Mouse (Mus musculus): Measurements from ENCODE around the gene Tm6sf1.

The Tm6sf1 gene

DNA sequence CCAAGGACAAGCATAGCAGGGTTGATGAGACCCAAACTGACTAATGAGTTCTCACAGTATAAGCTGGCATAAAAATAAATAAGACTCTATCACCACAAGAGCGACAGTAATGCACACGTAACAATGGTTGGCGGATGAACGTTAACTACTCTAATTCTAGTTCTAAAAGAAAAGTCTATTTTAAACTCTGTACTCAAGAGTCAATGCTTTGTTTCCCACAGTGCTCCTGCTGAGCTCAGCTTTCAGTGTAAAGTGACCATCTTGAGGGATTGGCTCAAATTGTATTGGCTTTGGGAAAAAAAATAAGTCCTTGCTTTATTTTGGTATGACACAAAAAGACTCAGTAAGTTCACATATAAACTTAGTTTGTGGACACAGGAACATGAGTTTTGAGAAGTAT lies 26.3 kb downstream of the Tm6sf1 start:
- no peak for DNase-seq (ENCODE audit: low spot score in 2 of 2)

DNA sequence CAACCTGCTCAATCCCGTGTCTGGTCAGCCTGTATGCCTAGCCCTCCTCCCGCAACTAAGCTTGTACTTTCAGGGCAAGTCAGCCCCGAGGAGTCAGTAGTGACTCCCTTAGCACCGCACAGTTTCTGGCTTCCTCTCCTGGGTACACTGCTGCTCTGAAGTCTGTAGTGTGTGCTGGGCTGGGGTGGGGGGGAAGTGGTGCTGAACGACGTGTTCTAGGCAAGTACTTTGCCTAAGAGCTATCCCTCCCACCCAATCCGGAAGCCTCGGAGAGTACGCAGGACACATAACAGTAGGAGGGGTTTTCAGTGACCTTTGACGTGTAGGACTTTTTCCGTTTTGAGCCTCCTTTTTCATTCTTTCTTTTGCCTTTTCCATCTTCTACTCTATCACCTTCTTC lies 40.6 kb downstream of the Tm6sf1 start:
- DNase-seq (ENCODE audit: low spot score in 2 of 2): no peak

DNA sequence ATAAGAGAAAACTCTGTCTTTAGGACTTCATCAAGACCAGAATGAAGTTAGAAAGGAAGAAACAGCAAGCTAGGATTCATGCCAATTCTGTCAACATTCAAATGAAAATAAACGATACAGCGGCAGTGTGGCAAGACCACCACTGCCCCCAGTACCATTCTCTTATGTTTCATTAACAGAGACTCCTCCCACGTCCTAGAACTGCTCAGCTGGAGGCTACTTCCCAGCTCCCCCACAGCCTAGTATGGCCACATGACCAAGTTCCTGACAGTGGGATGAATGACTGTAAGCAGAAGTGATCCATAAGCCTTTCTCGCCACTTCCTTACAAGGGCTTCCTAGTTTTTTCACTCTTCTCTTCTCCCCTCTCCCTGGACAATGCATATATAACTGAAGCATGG lies 45.3 kb downstream of the Tm6sf1 start:
- DNase-seq (ENCODE audit: low spot score in 2 of 2): no peak

DNA sequence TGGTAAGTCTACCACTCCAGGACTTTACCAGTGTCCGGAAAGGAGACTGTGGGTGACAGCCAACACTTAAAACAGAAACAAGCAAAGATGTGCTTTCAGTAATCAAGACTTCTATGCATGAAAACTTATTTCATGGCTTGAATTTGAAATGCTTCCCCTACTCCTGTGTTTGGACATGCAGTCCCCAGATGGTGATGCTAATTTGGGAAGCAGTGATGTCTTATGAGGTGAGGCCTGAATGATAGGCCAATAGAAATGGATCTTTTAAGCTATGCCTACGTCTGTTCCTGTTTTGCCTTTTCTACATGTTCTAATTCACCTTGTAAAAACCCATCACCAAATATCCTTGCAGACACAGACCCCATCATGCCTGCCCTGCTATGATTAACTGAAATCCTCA lies 46.1 kb downstream of the Tm6sf1 start:
- DNase-seq (ENCODE audit: low spot score in 2 of 2): no peak

DNA sequence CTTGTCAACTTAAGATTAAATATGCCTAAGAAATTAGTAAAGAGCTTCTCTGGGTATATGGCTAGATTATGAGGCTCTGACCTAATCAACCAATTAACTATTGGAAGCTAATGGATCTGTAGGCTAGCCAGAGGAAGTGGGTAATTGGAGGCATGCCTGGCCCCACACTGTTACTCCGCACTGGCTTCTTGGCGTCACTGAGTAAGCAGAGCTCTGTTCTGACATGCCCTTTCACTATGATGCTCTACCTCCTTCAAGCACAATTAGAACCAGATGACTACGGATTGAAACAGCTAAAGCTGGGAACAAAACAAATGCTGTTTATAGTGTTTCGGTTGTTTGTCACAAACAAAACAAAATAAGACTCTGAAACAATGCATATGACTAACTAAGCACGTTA lies 59.5 kb downstream of the Tm6sf1 start:
- DNase-seq (ENCODE audit: low spot score in 2 of 2): no peak

DNA sequence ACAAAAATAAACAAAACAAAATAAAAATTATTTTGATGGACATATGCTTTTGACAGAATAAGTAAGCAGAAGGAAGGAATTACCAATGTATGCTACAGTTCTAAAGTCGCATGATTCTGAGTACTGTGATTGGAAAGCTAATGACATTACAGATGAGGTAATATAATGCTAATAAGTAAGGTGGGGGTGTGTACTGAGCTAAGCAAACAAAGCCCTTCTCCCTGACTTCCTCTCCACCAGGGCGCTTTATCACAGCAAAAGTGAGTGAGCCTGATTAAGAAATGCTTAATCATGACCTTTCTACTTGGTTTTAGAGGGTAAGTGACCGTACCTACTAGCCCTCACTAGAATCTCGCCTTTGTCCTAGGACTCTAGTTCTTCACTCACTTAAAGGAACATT lies 61.5 kb downstream of the Tm6sf1 start:
- DNase-seq (ENCODE audit: low spot score in 2 of 2): no peak

DNA sequence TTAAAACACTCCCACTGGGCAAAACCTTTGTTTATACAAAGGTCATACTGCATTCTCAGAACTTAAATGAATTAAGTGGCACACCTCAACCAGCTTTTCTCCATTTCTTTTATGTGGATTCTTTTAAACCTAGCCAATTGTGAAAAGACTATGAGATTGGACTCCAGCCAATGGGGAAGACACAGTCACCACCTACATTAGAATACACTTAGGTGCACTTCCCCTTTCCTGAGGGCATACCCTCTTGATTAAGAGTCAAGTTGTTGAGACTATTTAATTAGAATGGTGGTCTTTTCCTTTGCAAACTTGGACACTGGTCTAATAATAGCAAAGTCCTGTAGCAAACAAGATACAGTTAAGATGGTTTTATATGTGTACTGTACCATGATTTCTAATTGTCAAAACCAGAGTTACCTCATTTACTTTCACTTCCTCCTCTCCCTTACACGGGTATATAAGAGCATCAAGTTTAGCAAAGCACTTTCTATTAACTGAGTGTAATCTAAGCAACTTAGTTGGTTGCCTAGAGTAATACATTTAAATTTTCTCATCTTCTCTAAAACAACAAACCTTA lies 62.7 kb downstream of the Tm6sf1 start:
- no peak for DNase-seq (ENCODE audit: low spot score in 2 of 2)

DNA sequence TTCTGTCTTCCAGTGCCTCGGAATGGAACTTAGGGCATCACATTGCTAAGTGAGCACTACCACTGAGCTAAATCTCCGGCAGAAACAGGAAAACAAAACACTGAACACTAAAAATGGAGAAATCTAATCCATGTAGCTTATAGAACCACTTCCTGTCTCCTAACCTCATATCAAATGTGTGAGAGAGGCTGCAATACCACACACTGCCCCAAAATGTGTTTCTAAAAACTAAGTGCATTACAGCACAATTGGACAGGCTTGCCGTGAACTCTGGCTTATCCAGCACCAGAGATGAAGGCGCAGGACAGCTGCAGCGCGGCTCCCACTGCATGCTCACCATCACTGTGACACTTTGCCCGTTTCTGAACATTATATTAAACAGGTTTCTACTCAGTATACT lies 70.2 kb downstream of the Tm6sf1 start:
- DNase-seq (ENCODE audit: low spot score in 2 of 2): no peak

DNA sequence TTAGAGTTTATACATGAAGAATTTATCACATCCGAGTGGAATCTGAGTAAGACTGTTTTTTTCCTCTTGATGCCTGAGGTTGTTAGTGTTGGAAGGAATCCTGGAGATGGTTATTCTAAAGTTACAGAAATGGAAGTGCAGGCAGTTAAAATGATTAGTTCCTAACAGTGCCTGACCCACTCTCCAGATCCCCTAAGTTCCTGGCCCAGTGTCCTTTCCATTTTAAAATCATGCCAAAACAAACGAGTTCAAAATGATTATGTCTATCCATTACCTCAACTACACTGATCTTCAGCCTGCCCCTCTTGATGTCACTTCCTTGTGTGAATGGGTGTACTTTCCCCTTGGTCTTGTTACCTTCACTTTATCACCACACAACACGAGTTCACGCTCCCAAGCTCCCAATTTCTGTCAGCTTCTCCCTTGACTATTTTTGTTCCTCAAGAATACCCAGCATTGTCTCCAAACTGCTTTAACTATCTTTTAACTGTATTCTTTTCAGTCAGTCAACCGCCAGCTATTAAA lies 73.8 kb downstream of the Tm6sf1 start:
- no peak for DNase-seq (ENCODE audit: low spot score in 2 of 2)

DNA sequence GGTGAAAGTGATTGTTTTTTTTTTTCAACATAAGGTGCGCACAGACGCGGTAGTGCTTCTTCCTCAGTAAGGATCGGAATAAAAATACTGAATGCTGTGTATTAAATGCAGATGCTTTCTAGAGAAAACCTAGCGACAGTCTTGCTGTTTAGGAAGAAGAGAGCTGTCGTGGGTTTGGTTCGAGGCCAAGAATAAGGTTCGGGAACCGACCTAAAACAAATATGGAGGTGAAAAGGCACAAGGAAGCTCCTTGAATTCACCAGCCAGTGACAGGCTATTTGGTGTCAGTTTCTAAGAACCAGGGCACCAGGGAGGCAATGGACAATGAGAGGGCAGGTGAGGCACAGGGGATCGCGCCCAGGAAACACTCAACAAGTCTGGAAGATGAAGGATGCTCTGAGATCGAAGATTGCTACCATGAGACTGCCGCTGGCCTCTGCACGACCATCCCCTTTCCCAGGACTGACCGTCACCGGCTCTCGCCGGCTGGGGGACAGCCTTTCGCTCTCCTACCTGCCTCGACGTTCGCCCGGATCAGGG lies 74.3 kb downstream of the Tm6sf1 start:
- no peak for DNase-seq (ENCODE audit: low spot score in 2 of 2)

DNA sequence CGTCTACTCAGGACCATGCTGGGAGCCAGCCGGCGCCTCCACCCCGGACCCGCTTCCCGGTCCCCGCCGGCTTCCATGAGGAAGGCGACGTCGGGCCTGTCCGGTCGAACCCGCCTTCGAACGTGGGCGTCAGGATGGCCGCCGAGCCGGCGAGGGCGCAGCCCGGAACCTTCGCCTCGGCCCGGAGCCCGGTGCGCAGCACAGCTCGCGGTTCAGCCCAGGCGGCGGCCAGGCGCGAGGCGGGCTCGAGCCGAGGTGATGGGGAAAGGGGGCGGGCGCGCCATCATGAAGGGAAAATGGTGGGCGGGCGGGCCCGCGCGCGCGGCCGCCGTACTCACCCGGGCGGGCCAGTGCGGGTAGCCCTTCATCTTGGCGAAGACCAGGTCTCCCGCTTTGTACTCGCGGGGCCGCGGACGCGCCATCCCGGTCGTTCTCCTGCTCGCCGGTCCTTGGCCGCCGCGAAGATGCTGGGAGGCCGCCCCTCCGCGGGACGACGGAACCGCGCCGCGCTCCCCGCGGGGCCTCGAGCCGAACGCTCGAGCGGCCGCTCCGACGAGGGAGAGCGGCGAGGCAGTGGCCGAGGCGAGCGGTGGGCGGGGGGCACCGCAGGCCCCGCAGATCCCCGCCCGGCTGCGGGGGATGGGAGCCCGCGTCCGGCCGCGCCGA lies 74.9 kb downstream of the Tm6sf1 start:
- DNase-seq (ENCODE audit: low spot score in 2 of 2): peak; percentile 60 to 64

All from right cerebral cortex, adult 2 months (tissue).